Mouse (Mus musculus): ENCODE measurements around the gene Spocd1. TPM values are rescaled to one million over a fixed set of nuclear protein-coding genes. Genes with fewer than 3 reads are reported as not detected.

The Spocd1 gene
- polyA plus RNA-seq, 1 experiment, result not detected

GRCm38 (mm10) chr4:129974285-129974684 lies 45.2 kb downstream of the Spocd1 start:
- DNase-seq (ENCODE audit: low spot score), result no peak

DNA sequence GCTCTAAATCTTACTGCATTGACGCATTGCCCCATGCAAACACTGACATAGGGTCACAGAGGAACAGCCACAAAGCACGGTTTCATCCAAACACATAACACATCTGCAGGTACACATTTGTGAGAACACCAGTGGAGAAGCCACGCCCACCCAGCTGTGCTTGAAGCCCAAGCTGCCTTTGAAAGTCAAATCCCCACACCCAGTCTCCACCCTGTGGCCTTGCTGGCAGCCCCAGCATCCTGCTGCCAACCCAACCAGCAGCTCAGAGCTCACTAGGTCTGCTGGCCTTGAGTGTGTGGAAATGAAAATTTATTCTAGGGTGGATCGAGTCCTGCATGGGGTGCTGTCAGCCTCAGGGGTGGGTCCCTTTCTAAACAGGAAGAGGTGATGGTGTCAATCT lies 48.2 kb downstream of the Spocd1 start:
- no peak for DNase-seq (ENCODE audit: low spot score)

GRCm38 (mm10) chr4:129978227-129978626 lies 49.2 kb downstream of the Spocd1 start:
- DNase-seq (ENCODE audit: low spot score), result no peak

- DNase-seq (ENCODE audit: low spot score), result no peak
Measured at GRCm38 (mm10) chr4:129978930-129979329, 49.9 kb downstream of the Spocd1 start.

DNA sequence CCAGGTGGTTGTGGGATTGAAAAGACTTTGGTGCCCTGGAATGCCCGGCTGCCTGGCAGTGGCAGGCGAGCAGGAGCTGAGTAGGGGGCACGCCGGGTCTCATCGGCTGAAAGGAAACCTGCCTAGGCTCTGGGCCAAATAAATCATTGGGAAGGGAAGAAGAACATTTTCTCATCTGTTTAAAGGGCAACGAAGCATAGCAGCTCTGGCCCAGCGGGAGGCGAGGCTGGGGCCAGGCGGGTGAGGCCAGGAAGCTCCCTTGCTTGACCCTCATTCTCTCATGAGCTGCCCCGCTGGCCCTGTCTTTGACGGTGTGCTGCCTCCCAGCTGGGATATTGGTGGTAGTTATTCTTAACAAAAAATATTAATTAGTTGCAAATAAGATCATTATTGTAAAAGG lies 52.6 kb downstream of the Spocd1 start:
- no peak for DNase-seq (ENCODE audit: low spot score)

DNA sequence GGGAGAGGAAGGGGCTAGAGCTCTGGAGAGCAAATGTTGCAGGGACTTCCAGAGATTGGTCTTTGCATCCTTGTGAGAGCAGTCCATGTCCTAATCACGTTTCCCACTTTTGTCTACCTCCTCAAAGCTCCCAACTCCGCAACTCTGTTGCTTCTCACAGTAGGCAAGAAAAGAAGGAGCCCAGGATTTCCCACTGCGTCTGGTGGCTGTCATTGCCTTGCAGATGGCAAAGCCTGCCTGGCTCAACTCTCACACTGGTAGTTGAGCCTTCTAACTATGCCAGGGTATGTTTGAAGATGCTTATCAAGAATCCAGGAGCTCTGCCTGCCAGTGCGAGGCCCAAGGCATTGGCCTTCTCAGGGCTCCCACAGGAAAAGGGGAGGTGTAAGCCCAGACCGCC lies 54.0 kb downstream of the Spocd1 start:
- no peak for DNase-seq (ENCODE audit: low spot score)

GRCm38 (mm10) chr4:129983764-129984420 lies 54.8 kb downstream of the Spocd1 start:
- no peak for DNase-seq (ENCODE audit: low spot score)

- peak; percentile 30 for DNase-seq (ENCODE audit: low spot score)
Measured at GRCm38 (mm10) chr4:129984421-129985061, 55.5 kb downstream of the Spocd1 start, which contains the start of gene Adgrb2. Adgrb2 (plus strand) TSS chr4:129984870.

DNA sequence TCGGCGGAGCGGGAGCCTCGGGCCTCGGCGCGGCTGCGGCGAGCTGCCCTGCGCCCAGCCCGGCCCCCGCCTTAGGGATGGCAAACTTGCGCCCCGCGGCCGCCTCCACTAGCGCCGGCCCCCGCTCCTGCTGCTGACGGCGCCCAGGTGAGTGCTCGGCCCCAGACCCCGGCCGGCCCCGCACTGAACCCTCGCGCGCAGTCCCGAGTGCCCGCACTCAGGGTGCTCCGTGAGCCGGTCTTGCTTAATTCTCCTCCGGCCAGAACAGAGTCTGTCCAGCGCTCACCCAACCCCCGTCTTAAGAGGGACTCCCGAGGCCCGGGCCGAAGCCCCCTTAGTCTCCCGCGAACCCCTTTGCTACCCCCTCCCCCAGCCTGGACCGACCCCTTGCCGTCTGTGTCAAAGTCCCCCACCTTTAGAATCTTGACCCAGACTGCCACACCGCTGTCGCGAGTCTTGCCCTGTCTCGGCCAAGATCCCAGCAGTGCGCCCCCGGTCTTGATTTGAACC lies 56.2 kb downstream of the Spocd1 start:
- DNase-seq (ENCODE audit: low spot score), result no peak

DNA sequence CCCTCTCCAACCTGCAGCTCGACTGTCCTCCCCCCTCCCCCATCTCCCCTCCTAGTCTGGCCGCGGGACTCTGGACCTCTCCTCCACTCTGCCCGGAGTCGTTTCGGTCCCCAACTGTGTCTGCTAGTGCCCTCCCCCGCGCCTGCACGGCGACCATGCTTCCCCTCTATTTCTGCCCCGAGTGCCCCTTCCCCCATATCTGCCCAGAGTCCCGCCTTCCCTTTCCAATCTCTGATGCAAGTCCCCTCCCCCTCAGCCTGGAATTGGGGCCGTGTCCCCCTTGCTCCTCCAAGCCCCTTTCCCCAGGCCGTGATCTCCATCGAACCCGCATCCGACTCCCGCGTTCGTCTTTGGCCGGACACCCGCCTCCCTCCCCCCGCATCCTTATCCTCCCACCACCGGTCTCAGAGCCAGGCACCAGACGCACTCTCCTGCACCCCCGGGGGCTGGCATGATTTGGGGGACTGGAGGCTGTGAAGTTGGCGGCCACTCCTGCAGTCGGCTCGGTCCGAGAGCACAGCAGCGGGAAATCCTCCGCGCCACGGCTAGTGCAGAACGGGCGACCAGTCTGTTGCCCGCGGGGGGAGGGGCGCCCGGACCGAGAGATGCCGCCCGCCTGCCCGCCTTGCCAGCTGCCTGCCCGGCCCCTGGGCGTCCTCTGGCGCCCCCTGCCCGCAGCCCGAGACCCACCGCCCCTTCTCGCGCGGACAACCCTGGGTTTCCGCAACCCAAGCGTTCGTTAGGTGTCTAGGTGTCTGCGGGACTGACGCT lies 56.8 kb downstream of the Spocd1 start:
- peak; percentile 43 for DNase-seq (ENCODE audit: low spot score)

GRCm38 (mm10) chr4:129987825-129988504 lies 58.9 kb downstream of the Spocd1 start:
- DNase-seq (ENCODE audit: low spot score), result peak; percentile 31

GRCm38 (mm10) chr4:129989925-129990324 lies 60.9 kb downstream of the Spocd1 start:
- no peak for DNase-seq (ENCODE audit: low spot score)

DNA sequence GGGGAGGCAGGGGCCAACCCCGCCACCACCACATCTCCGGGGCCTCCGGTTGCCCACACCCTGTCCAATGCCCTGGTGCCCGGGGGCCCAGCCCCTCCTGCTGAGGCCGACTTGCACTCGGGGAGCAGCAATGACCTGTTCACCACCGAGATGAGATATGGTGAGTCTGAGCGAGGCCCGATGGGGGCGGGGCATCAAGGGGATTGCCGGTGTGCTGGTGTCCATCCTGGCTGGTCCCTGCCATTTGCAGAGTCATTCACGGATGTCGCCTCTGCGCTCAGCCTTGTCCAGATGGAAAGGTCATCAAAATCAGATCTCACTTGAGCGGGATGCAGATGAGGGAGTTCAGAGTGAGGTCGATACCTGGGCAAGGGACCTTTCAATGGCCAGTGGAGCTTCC lies 63.7 kb downstream of the Spocd1 start:
- DNase-seq (ENCODE audit: low spot score), result no peak

DNA sequence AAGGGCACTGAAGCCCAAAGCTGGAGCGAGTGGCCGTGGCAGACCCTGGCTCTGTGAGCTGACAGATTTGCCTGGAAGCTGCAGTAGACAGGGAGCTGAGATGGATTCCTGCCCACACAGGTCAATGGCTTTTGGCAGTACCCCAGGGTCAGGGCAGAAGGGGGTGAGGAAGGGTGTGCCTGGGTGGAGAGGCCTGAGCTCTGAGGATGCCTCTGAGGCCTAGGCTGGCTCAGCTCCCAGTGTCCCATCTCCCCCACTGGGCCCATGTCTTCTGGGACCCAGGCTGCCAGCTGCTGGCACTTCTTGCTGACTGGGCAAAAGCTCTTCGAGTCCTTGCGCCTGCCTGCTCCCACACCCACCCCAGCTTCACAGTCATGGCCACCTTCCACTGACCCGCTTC lies 64.2 kb downstream of the Spocd1 start:
- no peak for DNase-seq (ENCODE audit: low spot score)

- no peak for DNase-seq (ENCODE audit: low spot score)
Measured at GRCm38 (mm10) chr4:129993944-129994695, 65.1 kb downstream of the Spocd1 start.

- no peak for DNase-seq (ENCODE audit: low spot score)
Measured at GRCm38 (mm10) chr4:129994728-129995127, 65.7 kb downstream of the Spocd1 start.

DNA sequence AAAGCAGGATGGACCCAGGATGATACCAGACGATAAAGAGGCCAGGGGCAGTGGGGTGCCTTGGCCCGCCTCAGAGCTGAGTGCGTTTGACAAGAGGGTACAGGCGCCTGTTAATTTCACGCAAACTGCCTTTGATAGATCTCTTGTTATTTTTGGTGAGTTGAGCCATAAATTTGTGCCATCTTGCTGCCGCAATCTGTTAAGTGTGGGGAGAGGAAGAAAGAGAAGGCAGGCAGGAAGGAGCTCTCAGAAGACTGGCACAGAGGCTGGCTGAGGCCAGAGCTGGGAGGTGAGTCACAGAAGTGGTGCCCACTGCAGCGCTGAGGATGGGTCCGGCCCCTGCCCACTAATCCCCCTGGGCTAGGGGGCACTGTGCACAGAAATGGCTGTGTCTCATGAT lies 66.2 kb downstream of the Spocd1 start:
- no peak for DNase-seq (ENCODE audit: low spot score)

GRCm38 (mm10) chr4:129996015-129996414 lies 67.0 kb downstream of the Spocd1 start:
- no peak for DNase-seq (ENCODE audit: low spot score)

DNA sequence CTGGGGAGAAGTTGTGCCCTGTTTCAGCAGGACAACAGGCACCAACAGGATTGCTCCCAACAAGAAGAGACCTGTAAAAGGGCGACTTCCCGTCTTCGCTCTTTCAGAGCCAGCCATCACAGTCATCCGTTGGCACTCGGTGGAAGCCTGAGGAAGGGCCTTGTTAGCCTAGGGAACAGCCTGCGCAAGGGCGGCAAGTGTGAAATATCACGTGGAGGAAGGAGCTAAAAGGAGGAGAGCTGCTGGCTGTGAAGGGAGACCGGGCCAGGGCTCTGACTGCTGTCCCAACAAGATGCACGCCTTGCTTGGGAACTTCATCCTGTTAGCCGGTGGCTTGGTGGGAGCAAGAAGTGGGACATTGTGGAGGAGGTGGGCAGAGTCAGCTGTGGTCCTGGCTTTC lies 69.1 kb downstream of the Spocd1 start:
- no peak for DNase-seq (ENCODE audit: low spot score)

- no peak for DNase-seq (ENCODE audit: low spot score)
Measured at GRCm38 (mm10) chr4:130001710-130002109, 72.7 kb downstream of the Spocd1 start.

- DNase-seq (ENCODE audit: low spot score), result no peak
Measured at GRCm38 (mm10) chr4:130002157-130002556, 73.1 kb downstream of the Spocd1 start.
